22 mouse cellular contexts compared by ENCODE assay signal in genomic region chr12:85464431-85464830, GRCm38 (mm10). TPM values are rescaled to one million over a fixed set of nuclear protein-coding genes. Genes with fewer than 3 reads are reported as not detected.
DNase-seq lines count a peak whose midpoint lies in the region; ATAC-seq lines count a peak whose summit lies in the region.
"Had no signal": no experiment of that assay in that cellular context is flagged by ENCODE, and none has a peak within 500 bp of the region (broad histone marks: within the 10 kb centered on the region; RNA-seq: fewer than 3 reads in every experiment).

No protein-coding gene starts in this region.

- H3K9ac ChIP-seq in heart, embryonic 15.5 days = 0 out of 2 replicates have a peak overlapping the region, but pooled peaks have one; percentile 1
- H3K9ac ChIP-seq: forebrain, embryonic 13.5 days; heart, embryonic 12.5 days; hindbrain, embryonic 13.5 days had no signal

- H3K27me3 ChIP-seq in heart, embryonic 15.5 days = no peaks in the 10 kb centered on the region
- H3K27me3 ChIP-seq: forebrain, embryonic 13.5 days; heart, embryonic 12.5 days had no signal

- no peaks in the 10 kb centered on the region for H3K36me3 ChIP-seq in heart, embryonic 15.5 days
- H3K36me3 ChIP-seq: forebrain, embryonic 10.5 days; heart, embryonic 12.5 days; hindbrain, embryonic 10.5 days; hindbrain, embryonic 13.5 days had no signal

- peaks cover 23% of the 10 kb centered on the region for H3K4me1 ChIP-seq in heart, embryonic 15.5 days (replicated peaks)

- no peak overlapping the region for H3K4me2 ChIP-seq in heart, embryonic 15.5 days
- H3K4me2 ChIP-seq: forebrain, embryonic 13.5 days; heart, embryonic 12.5 days; hindbrain, embryonic 13.5 days had no signal

- H3K4me3 ChIP-seq in heart, embryonic 15.5 days = no peak overlapping the region
- H3K4me3 ChIP-seq: forebrain, embryonic 10.5 days; forebrain, embryonic 13.5 days; heart, embryonic 12.5 days; hindbrain, embryonic 10.5 days; hindbrain, embryonic 13.5 days had no signal

- peak; percentile 29 to 42 for DNase-seq in cerebellum, postnatal 10 days
- DNase-seq in cerebellum, adult 11 months = no peak
- DNase-seq in heart, adult 18-20 months = no peak
- peak; percentile 53 for DNase-seq in 416B (ENCODE audit: low read depth)
- no peak for DNase-seq in right cerebral cortex, adult 18-20 months
- DNase-seq: adrenal gland, adult 2 months; adrenal gland, postnatal 14 days; cerebellum, adult 11-12 months; cerebellum, adult 8-10 months; cerebellum, postnatal 14 days; kidney, adult 18-20 months; kidney, adult 9 months had no signal

- H3K9me3 ChIP-seq in heart, embryonic 15.5 days (replicated peaks) = no peaks in the 10 kb centered on the region
- H3K9me3 ChIP-seq: forebrain, embryonic 10.5 days; forebrain, embryonic 13.5 days; heart, embryonic 12.5 days; hindbrain, embryonic 10.5 days; hindbrain, embryonic 13.5 days had no signal

- no peak overlapping the region for H3K27ac ChIP-seq in heart, embryonic 15.5 days
- H3K27ac ChIP-seq: forebrain, embryonic 10.5 days; forebrain, embryonic 13.5 days; hindbrain, embryonic 10.5 days; hindbrain, embryonic 13.5 days had no signal

- WGBS in heart, embryonic 15.5 days = 47% methylated on average over 5 of the region's 5 CpGs

- no peak for ATAC-seq in heart, embryonic 15.5 days (replicated peaks; ENCODE audit: insufficient number of reproducible peaks, insufficient read depth, low FRiP score, low read depth)
- ATAC-seq: CD4-positive, CD25-positive, alpha-beta regulatory T cell, adult 4 months; forebrain, embryonic 13.5 days; forebrain, embryonic 16.5 days; hindbrain, embryonic 16.5 days; intestine, embryonic 16.5 days had no signal

RNA-seq across cellular contexts. Expression of gene Fos, which starts 9.3 kb away (rescaled TPM):
- polyA plus RNA-seq in heart, embryonic 15.5 days (2015; fragmentation: Nextera tagmentation; extraction: Ambion mirVana) = 5.4 and 5.9 TPM in 2 replicates
- 1 to 10 TPM; 2.1 to 5.4 TPM for total RNA-seq in heart, adult 18-20 months (2021)

Comparison
In these comparisons a context has a peak if more than half of its experiments do, and no peak if none do; other contexts are left out.
1. DNase-seq: peak in cerebellum, postnatal 10 days (2 of 2) and 416B (single experiment); none in cerebellum, adult 11 months (single experiment), heart, adult 18-20 months (0 of 2) and right cerebral cortex, adult 18-20 months (single experiment).